Mouse (Mus musculus): ENCODE measurements around the gene Tnnt1. TPM values are rescaled to one million over a fixed set of nuclear protein-coding genes. Genes with fewer than 3 reads are reported as not detected.

Gene Tnnt1
- total and polyA plus RNA-seq, 3 experiments: 0.37 to 1.6 TPM; not detected in 1

DNA sequence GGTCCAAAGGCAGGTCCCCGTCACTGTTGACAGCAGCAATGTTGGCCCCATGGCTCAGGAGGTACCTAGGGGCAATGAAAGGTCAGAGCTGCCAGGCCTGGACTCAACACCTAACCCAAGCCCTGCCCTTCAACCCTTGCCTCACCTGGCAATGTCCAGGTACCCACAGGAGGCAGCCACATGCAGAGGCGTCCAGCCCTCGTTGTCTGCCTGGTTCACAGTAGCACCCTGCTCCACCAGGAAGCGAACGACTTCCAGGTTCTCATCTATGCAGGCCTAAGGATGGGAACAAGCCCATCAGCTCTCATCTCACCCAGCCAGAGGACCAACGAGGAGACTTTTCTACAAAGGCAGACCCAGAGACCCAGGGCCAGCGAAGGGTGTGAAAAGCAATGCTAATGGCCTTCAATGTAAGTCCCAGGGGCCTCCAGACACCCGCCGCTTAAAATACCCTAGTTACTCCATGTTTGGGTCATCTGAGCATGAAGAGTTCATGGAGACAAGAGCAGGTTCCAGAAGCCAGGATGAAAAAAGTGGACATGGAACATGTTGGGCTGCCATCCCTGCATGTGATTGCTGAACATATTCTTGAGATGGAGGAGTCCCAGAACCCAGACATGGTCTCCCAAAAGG lies 18.8 kb downstream of the Tnnt1 start:
- DNase-seq: no peak

DNA sequence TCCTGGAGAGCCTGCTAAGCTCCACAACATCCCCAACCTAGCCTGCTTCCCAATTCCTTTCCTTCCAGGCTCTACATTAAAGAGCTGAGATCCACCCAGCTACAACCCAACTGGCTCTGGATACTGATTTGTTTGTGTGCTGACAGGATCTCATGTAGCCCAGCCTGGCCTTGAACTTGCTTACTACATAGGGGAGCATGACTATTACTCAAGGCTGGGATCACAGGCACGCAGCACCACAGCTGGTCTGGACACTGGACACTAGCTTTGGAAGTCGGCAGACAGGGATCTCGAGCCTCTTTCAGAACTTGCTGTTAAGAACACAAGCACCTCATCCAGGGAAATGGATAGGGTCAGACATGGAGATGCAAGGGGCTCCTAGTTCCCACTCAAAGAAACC lies 19.7 kb downstream of the Tnnt1 start:
- peak; percentile 72 for DNase-seq

DNA sequence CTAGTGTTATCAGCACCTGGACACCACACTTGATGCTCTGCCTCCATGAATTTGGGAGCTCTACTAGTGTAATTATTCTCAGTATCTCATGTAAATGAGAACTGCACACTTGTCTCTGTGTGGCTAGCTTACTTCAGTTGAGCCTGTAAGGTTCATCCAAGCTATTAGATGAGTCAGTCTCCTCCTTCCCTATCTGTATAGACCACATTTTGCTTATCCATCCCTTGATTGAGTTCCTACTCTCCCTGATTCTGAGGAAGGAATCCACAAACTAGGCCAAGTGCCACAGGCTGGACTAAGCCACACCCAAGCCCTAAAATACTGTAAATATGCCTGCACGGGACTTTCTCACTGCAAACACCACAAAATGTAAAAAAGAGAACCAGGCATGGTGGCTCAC lies 22.2 kb downstream of the Tnnt1 start:
- no peak for DNase-seq

DNA sequence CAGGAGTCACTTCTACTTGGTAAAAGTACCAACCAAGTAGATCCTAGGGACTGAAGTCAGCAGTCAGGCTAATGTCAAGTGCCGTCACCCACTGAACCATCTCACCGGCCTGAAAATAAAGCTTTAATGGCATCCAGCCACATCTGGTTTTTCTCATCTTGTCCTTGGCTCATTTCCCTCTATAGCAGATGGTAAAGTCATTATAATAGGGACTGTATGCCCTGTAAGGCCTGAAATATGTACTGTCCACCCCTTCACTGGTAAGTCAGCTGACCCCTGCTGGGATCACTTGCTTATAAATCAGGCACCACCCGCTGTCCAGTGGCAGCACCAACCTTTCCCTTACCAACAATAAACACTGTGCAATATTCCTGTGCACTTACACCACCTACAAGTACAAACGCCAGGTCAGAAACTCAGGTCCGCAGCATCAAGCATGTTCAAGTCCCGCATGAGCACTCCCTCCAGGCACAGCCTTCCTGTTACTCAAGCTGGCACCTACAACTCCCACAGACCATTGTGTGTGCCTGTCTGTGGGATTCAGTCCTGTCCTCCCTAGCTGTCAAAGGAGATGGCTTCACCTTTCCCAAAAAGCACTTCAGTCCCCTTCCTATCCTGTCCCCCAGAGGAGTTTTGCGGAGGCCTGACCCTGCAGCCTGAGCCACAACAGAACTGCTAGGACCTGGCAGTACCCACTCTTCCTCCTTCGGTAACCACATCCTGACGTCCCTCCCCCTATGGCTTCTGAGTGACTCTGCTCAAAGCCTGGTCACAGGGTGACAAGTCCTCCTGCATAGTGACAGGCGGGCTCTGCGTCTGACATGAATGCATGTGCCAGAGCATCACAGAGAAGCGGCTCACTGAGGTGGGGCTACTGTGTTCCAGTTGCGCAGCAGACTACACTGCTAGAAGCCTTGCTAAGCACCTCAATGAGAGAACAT lies 23.6 kb downstream of the Tnnt1 start:
- no peak for DNase-seq

DNA sequence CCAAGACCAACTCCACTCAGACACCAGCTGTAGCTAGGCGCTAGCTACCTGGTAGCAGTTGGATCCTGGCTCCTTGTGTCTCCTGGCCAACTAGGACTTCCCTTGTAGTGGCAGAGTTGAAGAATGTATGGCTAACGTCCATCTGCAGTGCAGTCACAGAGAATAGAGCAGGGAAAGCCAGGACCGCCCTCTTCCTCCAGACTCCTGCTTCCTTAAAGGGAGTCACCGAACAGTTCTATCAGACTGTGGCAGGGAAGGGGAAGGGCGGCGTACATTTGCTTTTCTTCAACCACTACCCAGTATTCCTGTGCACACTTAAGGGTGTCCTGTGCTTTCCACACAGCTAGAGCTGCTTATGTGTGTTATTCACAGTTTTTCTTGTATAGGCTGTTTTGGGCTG lies 24.9 kb downstream of the Tnnt1 start:
- no peak for DNase-seq

DNA sequence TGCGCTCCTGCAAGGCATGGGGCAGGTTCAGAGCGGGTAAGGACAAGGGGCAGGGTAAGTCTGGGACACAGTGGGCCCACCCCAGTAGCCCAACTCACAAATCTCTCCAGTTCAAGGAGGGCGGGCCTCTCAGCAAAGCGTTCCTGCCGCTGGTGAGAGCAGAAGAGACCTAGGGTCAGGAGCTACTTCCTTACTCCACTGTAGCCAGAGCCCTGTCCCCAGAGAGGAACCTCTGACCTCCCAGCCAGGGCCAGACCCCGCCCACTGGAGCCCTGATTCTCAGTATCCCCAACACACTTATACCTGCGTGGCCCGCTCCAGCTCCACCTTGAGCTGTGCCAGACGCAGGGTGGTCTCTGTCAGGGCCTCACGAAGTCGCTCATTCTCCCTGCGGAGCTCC lies 33.9 kb downstream of the Tnnt1 start:
- no peak for DNase-seq

DNA sequence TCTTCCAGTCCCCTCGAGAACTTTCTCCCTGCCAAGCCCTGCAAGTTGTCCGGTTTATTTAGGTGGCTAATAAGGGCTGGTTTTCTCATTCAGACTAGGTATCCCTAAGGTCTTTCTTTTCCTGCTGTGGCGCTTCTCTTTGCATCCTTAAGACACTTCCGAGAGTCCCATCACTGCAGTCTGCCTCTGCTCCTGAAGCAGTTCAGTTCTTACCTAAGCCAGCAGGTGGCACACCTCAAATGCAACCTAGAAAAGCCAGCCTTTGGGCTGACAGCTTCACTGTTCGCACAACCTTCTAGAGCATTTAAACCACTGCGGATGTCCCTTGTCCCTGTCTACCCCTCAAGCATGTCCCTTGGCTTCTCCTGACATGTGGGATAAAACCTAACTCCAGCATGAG lies 36.5 kb downstream of the Tnnt1 start:
- no peak for DNase-seq

DNA sequence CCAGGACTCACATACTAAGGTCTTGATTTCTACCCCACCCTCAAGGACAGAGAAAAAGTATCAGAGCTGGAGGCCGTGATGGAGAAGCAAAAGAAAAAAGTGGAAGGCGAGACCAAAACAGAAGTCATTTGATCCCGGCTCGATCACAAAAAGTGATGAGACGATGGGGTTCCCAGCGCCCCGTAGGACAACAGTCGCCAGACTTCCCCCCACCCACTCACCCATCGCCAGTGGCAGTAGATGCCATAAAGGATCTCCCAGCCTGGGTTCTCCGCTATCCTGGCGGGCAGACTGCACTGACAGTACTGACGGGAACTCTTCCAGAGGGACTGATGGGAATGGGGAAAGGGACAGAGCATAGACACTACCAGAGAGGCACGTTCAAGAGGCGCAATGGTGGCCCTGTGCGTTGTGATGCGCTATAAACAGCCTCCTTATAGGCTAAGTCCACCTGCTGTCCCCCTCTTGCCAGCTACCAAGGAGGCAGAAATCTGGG lies 37.3 kb downstream of the Tnnt1 start:
- no peak for DNase-seq

DNA sequence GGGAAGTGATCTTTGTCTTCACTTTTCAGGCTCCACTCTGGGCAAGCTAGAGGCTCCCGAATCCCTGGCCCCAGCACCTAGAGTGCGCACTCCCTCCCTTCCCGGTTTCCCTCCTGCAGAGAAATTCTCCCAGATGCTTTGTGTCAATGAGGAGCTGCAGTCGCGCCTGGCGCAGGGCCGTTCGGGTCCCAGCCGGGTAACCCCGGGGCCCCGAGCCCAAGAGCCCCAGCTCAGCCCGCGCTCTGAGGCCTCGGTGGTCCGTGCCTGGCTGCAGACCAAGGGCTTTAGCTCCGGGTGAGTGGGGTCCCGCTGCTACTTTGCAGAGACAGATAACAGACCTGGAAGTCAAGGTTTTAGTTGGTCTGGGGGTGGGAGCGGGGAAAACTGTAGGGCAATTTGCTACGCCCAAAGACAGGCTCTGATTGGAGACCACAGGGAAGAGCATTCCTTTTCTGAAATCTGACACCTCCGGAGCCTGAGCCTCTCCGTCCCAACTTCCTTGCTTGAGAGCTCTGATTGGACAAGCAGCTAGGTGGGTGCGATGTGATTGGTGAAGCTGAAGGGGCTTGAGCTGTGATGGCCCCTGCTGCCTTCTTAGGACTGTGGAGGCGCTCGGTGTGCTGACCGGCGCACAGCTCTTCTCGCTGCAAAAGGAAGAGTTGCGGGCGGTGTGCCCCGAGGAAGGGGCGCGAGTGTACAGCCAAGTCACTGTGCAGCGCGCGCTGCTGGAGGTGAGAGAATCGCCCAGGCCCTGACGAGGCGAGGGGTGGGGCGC lies 38.0 kb downstream of the Tnnt1 start:
- DNase-seq: peak; percentile 88

DNA sequence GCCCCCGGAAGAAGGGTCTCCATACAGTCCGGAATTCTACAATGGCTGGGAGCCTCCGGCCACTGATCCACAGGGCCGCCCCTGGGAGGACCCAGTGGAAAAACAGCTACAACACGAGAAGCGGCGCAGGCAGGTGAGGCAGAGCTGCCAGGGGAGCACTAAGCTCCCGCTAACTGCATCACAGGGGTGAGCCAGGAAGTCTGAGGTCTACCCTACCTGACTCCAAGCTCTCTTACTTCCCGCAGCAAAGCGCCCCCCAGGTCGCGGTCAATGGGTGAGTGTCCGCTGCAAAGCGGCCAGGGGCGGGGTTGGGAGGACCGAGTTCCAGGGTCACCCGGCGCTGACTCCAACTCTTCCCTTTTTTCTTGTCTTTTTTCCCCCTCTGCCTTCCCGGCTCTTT lies 42.2 kb downstream of the Tnnt1 start:
- no peak for DNase-seq

DNA sequence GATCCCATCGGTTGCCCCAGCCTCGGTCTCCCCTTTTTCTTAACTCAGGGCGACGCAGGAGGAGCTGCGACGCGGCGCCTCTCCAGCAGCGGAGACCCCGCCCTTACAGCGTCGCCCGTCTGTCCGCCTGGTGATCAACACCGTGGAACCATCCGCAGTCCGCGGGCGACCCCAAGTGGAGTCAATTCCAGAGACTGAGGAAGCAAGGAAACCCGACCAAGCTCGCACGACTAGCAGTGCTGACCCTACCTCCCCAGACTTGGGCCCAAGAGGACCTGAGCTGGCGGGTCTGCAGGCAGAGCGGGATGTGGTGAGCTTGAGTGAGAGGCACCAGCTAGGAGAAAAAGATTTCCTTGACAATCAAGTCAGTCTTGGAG lies 45.0 kb downstream of the Tnnt1 start:
- peak; percentile 88 for DNase-seq

DNA sequence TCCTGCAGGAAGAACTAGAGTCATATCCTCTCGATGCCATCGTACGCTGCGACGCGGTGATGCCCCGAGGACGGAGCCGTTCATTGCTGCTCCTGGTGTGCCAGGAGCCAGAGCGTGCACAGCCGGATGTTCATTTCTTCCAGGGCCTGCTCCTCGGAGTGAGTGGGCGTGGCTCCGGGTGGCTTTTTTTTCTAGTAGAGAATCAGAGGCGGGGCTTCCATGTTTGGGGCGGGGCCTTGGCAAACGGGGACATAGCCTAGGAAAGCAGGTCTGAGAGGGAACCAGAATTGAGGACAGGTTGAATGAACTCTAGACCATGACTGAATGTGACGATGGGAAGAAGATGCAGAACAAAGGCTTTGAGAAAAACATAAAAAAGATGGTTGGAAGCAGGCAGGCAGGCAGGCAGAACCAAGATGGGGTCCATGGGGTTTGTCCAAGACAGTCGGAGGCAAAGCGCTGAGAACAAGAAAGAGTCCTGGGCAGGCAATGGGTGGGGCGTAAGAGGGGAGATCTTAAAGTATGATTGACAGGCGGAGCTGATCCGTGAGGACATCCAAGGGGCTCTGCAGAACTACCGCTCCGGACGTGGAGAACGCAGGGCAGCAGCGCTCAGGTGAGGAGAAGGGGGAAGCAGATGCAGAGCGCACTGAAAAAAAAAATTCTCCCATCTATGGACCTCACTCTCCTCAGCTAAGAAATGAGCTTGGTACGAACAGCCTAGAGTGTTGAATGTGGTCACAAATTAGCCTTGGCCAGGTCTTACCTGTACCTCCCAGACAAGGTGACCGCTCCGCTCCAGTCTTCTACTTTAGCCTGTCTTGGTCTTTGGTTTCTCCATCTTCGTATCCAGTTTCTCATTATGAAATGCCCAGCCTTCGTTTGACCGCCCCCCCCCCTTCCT lies 45.7 kb downstream of the Tnnt1 start:
- DNase-seq: peak; percentile 75

DNA sequence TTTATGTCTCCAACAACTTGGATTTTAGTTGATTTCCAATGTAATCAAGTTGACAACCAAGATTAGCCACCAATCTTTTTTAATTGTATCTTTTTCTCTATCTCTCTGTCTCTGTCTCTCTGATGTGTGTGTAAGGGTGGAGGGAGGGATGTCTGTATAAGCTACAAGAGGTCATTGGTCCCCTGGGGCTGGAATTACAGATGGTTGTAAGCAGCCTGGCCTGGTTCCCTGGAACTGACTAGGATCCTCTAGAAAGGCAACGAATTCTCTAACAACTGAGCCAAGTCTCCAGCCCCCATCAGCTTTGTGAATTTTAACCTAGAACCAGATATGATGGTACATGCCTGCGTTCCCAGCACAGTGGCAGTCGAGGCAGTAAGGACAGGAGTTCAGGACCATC lies 48.4 kb downstream of the Tnnt1 start:
- no peak for DNase-seq

DNA sequence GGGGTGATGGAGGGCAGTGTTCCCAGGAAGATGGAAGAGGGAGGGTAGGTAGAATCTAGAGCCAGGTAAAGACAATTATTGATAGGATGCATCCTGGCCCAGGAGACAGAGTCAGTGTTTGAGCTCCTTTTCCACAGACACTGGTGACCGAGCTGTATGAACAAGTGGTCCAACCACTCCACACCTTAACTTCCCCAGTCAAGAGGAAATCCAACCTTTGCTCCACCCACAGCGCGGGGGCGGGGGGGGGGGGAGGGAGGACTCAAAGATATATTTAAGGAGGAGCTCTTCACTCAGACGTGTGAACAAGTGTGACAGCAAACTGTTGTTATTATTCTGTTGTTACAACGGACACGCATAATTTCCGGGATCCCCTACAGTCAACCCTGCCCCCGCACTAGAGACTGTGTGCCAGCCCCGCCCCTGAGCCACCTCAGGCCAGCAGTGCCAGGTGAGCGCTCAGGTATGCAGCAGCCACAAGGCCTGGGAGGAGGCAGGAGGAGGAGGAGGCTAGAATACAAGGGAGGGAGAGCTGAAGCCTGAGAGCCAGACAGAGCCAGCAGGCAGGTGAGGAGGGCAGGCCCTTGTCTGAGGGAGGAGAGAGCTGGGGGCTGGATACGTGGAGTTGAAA lies 51.9 kb downstream of the Tnnt1 start:
- no peak for DNase-seq

DNA sequence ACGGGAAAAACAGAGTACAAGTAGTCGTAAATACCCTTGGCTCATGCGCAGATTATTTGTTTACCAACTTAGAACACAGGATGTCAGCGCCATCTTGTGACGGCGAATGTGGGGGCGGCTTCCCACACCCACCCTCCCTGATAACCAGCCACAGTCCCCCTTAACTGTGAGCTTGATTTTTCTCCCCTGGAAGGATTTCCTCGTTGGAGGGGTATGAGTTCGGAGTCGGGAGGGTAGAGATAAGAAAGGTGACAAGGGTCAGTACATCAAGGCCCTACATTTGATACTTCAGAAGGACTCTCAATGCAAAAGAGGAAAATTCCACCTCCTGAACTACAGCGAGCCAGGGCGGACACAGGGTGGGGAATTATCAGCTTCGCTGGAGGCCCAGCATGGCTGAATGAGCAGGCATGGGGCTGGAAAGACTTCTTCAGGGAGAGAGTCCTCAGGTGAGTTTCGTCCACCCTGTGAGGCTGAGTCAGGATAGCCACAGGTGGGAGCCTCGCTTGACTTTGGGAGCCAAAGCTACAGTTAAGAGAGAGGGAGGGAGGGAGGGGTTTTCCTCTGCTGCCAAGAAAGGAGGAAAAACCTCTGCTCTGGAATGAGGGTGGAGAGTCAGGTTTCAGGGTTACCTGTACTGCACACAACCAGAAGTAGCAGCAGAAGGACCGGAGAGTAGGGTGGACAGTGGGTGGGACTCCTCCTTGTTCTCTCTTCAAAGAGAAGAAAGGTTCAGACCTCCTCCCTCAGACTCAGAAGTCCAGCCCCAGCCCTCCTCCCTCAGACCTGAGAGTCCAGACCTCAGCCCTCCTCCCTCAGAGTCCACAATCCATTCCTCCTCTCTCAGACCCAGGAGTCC lies 55.4 kb downstream of the Tnnt1 start, which contains the start of gene Eps8l1:
Eps8l1 (plus strand) TSS at position 99 of the 859 bp plus-strand sequence.
- no peak for DNase-seq

All from adrenal gland, adult 2 months (tissue).